Mouse (Mus musculus): ENCODE results near the gene Rai2. TPM values are rescaled to one million over a fixed set of nuclear protein-coding genes. Genes with fewer than 3 reads are reported as not detected.
"Not testable (repeated sequence)": the region's sequence is repeated elsewhere in the genome, so short reads cannot be mapped to it uniquely, and the experiment has no call there.

The Rai2 gene
- polyA plus RNA-seq, 1 experiment from 2014 or later: 1.6 TPM

GRCm38 (mm10) chrX:161734310-161734676, 17.4 kb downstream of the Rai2 start:
- H3K36me3 ChIP-seq (replicated peaks): no peaks in the 10 kb centered on the region
- peaks cover 100% of the 10 kb centered on the region for H3K27me3 ChIP-seq (ENCODE audit: poor library complexity, severe bottlenecking)
- no peak for DNase-seq (ENCODE audit: extremely low spot score, low spot score)
- H3K4me3 ChIP-seq: no peak overlapping the region
- 0 out of 2 replicates have a peak, but pooled peaks cover 3% of the 10 kb centered on the region for H3K4me1 ChIP-seq
- WGBS: 86% methylated on average over 4 of the region's 4 CpGs
- no peaks in the 10 kb centered on the region for H3K9me3 ChIP-seq
- no peak overlapping the region for H3K27ac ChIP-seq

- H3K36me3 ChIP-seq (replicated peaks): no peaks in the 10 kb centered on the region
- no peak overlapping the region for H3K27ac ChIP-seq
- H3K4me1 ChIP-seq: 0 out of 2 replicates have a peak, but pooled peaks cover 3% of the 10 kb centered on the region
- peaks cover 98% of the 10 kb centered on the region for H3K27me3 ChIP-seq (ENCODE audit: poor library complexity, severe bottlenecking)
- H3K9me3 ChIP-seq: no peaks in the 10 kb centered on the region
- WGBS: 74% methylated on average over 1 of the region's 1 CpGs
- no peak overlapping the region for H3K4me3 ChIP-seq
- DNase-seq (ENCODE audit: extremely low spot score, low spot score): no peak
Measured at GRCm38 (mm10) chrX:161739374-161739773, 22.5 kb downstream of the Rai2 start.

GRCm38 (mm10) chrX:161743080-161743479, 26.2 kb downstream of the Rai2 start:
- no peak overlapping the region for H3K27ac ChIP-seq
- no peak overlapping the region for H3K4me3 ChIP-seq
- H3K36me3 ChIP-seq (replicated peaks): no peaks in the 10 kb centered on the region
- H3K4me1 ChIP-seq: no peaks in the 10 kb centered on the region
- no peak for DNase-seq (ENCODE audit: extremely low spot score, low spot score)
- 63% methylated on average over 3 of the region's 3 CpGs for WGBS
- peaks cover 98% of the 10 kb centered on the region for H3K27me3 ChIP-seq (ENCODE audit: poor library complexity, severe bottlenecking)
- no peaks in the 10 kb centered on the region for H3K9me3 ChIP-seq

- peaks cover 98% of the 10 kb centered on the region for H3K27me3 ChIP-seq (ENCODE audit: poor library complexity, severe bottlenecking)
- 95% methylated on average over 3 of the region's 3 CpGs for WGBS
- H3K4me3 ChIP-seq: no peak overlapping the region
Measured at GRCm38 (mm10) chrX:161745296-161745695, 28.4 kb downstream of the Rai2 start.

GRCm38 (mm10) chrX:161747337-161747736, 30.5 kb downstream of the Rai2 start:
- H3K27me3 ChIP-seq (ENCODE audit: poor library complexity, severe bottlenecking): peaks cover 100% of the 10 kb centered on the region
- no peak for DNase-seq (ENCODE audit: extremely low spot score, low spot score)
- H3K4me1 ChIP-seq: no peaks in the 10 kb centered on the region
- no peak overlapping the region for H3K27ac ChIP-seq
- WGBS: 78% methylated on average over 2 of the region's 2 CpGs
- no peak overlapping the region for H3K4me3 ChIP-seq
- no peaks in the 10 kb centered on the region for H3K9me3 ChIP-seq
- H3K36me3 ChIP-seq (replicated peaks): no peaks in the 10 kb centered on the region

More at GRCm38 (mm10) chrX:161745296-161745695, 28.4 kb downstream of the Rai2 start:
- no peak for DNase-seq (ENCODE audit: extremely low spot score, low spot score)
- H3K9me3 ChIP-seq: no peaks in the 10 kb centered on the region
- H3K4me1 ChIP-seq: no peaks in the 10 kb centered on the region
- no peak overlapping the region for H3K27ac ChIP-seq
- H3K36me3 ChIP-seq (replicated peaks): no peaks in the 10 kb centered on the region

- 70% methylated on average over 2 of the region's 2 CpGs for WGBS
- H3K27me3 ChIP-seq (ENCODE audit: poor library complexity, severe bottlenecking): peaks cover 100% of the 10 kb centered on the region
- no peak overlapping the region for H3K4me3 ChIP-seq
- no peak overlapping the region for H3K27ac ChIP-seq
- H3K36me3 ChIP-seq (replicated peaks): no peaks in the 10 kb centered on the region
- no peaks in the 10 kb centered on the region for H3K9me3 ChIP-seq
- no peaks in the 10 kb centered on the region for H3K4me1 ChIP-seq
- DNase-seq (ENCODE audit: extremely low spot score, low spot score): no peak
Measured at GRCm38 (mm10) chrX:161753514-161753913, 36.6 kb downstream of the Rai2 start.

GRCm38 (mm10) chrX:161776321-161776962, 59.6 kb downstream of the Rai2 start:
- H3K4me1 ChIP-seq: peaks cover 12% of the 10 kb centered on the region
- H3K27me3 ChIP-seq (ENCODE audit: poor library complexity, severe bottlenecking): peaks cover 100% of the 10 kb centered on the region
- no peak overlapping the region for H3K27ac ChIP-seq
- H3K4me3 ChIP-seq: no peak overlapping the region
- DNase-seq (ENCODE audit: extremely low spot score, low spot score): peak; percentile 37
- H3K36me3 ChIP-seq (replicated peaks): no peaks in the 10 kb centered on the region
- H3K9me3 ChIP-seq: no peaks in the 10 kb centered on the region
- 72% methylated on average over 12 of the region's 12 CpGs for WGBS

- H3K27me3 ChIP-seq (ENCODE audit: poor library complexity, severe bottlenecking): peaks cover 100% of the 10 kb centered on the region
Measured at GRCm38 (mm10) chrX:161780321-161781034, 63.6 kb downstream of the Rai2 start.

GRCm38 (mm10) chrX:161790182-161790581, 73.3 kb downstream of the Rai2 start:
- H3K36me3 ChIP-seq (replicated peaks): no peaks in the 10 kb centered on the region
- no peak for DNase-seq (ENCODE audit: extremely low spot score, low spot score)
- peaks cover 9% of the 10 kb centered on the region; the same call in 1 of the 2 replicates for H3K4me1 ChIP-seq
- H3K9me3 ChIP-seq: no peaks in the 10 kb centered on the region
- H3K4me3 ChIP-seq: no peak overlapping the region
- no peak overlapping the region for H3K27ac ChIP-seq
- peaks cover 85% of the 10 kb centered on the region for H3K27me3 ChIP-seq (ENCODE audit: poor library complexity, severe bottlenecking)
- 35% methylated on average over 6 of the region's 6 CpGs for WGBS

More at GRCm38 (mm10) chrX:161780321-161781034, 63.6 kb downstream of the Rai2 start:
- H3K27ac ChIP-seq: no peak overlapping the region
- H3K36me3 ChIP-seq (replicated peaks): no peaks in the 10 kb centered on the region
- no peaks in the 10 kb centered on the region for H3K9me3 ChIP-seq
- no peak overlapping the region for H3K4me3 ChIP-seq
- H3K4me1 ChIP-seq: peaks cover 12% of the 10 kb centered on the region
- WGBS: 81% methylated on average over 6 of the region's 6 CpGs
- no peak for DNase-seq (ENCODE audit: extremely low spot score, low spot score)

GRCm38 (mm10) chrX:161826186-161826585, 109.3 kb downstream of the Rai2 start:
- not testable (repeated sequence) for H3K4me1 ChIP-seq; DNase-seq (ENCODE audit: extremely low spot score, low spot score)
- peaks cover 63% of the 10 kb centered on the region for H3K27me3 ChIP-seq (ENCODE audit: poor library complexity, severe bottlenecking)

More at GRCm38 (mm10) chrX:161826186-161826585, 109.3 kb downstream of the Rai2 start:
- not testable (repeated sequence) for H3K4me3 ChIP-seq; H3K9me3 ChIP-seq; H3K36me3 ChIP-seq (replicated peaks); H3K27ac ChIP-seq
- WGBS: 18% methylated on average over 2 of the region's 2 CpGs

Measured in forebrain, embryonic 10.5 days (tissue).